In genomic region chr2:91085494-91086391, GRCm38 (mm10) we compare ENCODE assay signal across 32 mouse cellular contexts. TPM values are rescaled to one million over a fixed set of nuclear protein-coding genes. Genes with fewer than 3 reads are reported as not detected.
A peak's percentile ranks its signal among the peaks of the same experiment; 100 is the strongest.
DNase-seq lines count a peak whose midpoint lies in the region; ATAC-seq and TF ChIP-seq lines count a peak whose summit lies in the region.
"Had no signal": no experiment of that assay in that cellular context is flagged by ENCODE, and none has a peak within 500 bp of the region (broad histone marks: within the 10 kb centered on the region; RNA-seq: fewer than 3 reads in every experiment).

No protein-coding gene starts in this region.

- 92% methylated on average over 14 of the region's 14 CpGs for WGBS in kidney, embryonic 16.5 days
- 91% methylated on average over 14 of the region's 14 CpGs for WGBS in kidney, embryonic 15.5 days
- 87% methylated on average over 14 of the region's 14 CpGs for WGBS in midbrain, embryonic 10.5 days
- WGBS in midbrain, embryonic 16.5 days, result 87% methylated on average over 14 of the region's 14 CpGs
- WGBS in liver, postnatal 0 days (ENCODE audit: insufficient replicate concordance), result 78% methylated on average over 14 of the region's 14 CpGs
- 86% methylated on average over 14 of the region's 14 CpGs for WGBS in heart, adult 2 months

- no peak for TF ChIP-seq EP300 in liver, postnatal 0 days (IDR thresholded peaks at IDR 0.05; ENCODE audit: low read depth)
- no peak for TF ChIP-seq EP300 in heart, adult 2 months (IDR thresholded peaks at IDR 0.05; ENCODE audit: insufficient read depth, low read depth, low read length)

- no peak overlapping the region for H3K4me2 ChIP-seq in kidney, embryonic 16.5 days (replicated peaks; ENCODE audit: low read depth, low read length)
- no peak overlapping the region for H3K4me2 ChIP-seq in kidney, embryonic 15.5 days
- H3K4me2 ChIP-seq in midbrain, embryonic 16.5 days (ENCODE audit: low read length), result no peak overlapping the region
- 0 out of 2 replicates have a peak overlapping the region, but pooled peaks have one; percentile 26 for H3K4me2 ChIP-seq in liver, postnatal 0 days (ENCODE audit: low read depth, low read length)
- H3K4me2 ChIP-seq: forebrain, embryonic 13.5 days; heart, embryonic 12.5 days; hindbrain, embryonic 15.5 days; limb, embryonic 15.5 days; lung, embryonic 14.5 days; neural tube, embryonic 12.5 days had no signal

- TF ChIP-seq CTCF in bone marrow macrophage, adult 2 months (IDR thresholded peaks at IDR 0.05; ENCODE audit: low read depth, low read length), result no peak
- TF ChIP-seq CTCF in liver, postnatal 0 days (IDR thresholded peaks at IDR 0.05; ENCODE audit: low read depth), result no peak
- TF ChIP-seq CTCF in heart, adult 2 months (IDR thresholded peaks at IDR 0.05), result no peak

- DNase-seq in midbrain, embryonic 10.5 days (ENCODE audit: low spot score), result no peak
- no peak for DNase-seq in liver, postnatal 0 days
- no peak for DNase-seq in lung, postnatal 10 days
- no peak for DNase-seq in heart, adult 2 months
- DNase-seq: adrenal gland, postnatal 36 days; cerebellum, adult 11 months; cerebellum, adult 9-11 months; gastrocnemius, postnatal 36 days; heart, postnatal 4 days; kidney, adult 11 months; kidney, postnatal 36 days; left cerebral cortex, postnatal 4 days; lung, embryonic 14.5 days; right cerebral cortex, adult 18-20 months; thymus, postnatal 4 days had no signal

- H3K4me3 ChIP-seq in kidney, embryonic 16.5 days (ENCODE audit: low read length), result no peak overlapping the region
- H3K4me3 ChIP-seq in kidney, embryonic 15.5 days (replicated peaks), result no peak overlapping the region
- H3K4me3 ChIP-seq in midbrain, embryonic 10.5 days, result no peak overlapping the region
- H3K4me3 ChIP-seq in midbrain, embryonic 16.5 days (ENCODE audit: low read depth, low read length), result no peak overlapping the region
- peak overlapping the region; percentile 38 for H3K4me3 ChIP-seq in bone marrow macrophage, adult 2 months (ENCODE audit: insufficient read depth, low read length)
- no peak overlapping the region for H3K4me3 ChIP-seq in liver, postnatal 0 days (ENCODE audit: low read depth, low read length)
- H3K4me3 ChIP-seq in heart, adult 2 months, result no peak overlapping the region
- H3K4me3 ChIP-seq: erythroblast, embryonic 14.5 days; forebrain, embryonic 13.5 days; heart, embryonic 12.5 days; hindbrain, embryonic 15.5 days; layer of hippocampus, adult 2 months; limb, embryonic 15.5 days; myocyte; neural tube, embryonic 12.5 days had no signal

- H3K9ac ChIP-seq in kidney, embryonic 16.5 days (replicated peaks; ENCODE audit: low read length), result 0 out of 2 replicates have a peak overlapping the region, but pooled peaks have one; percentile 4
- H3K9ac ChIP-seq in kidney, embryonic 15.5 days, result no peak overlapping the region
- no peak overlapping the region for H3K9ac ChIP-seq in midbrain, embryonic 16.5 days (ENCODE audit: low read depth, low read length)
- H3K9ac ChIP-seq in liver, postnatal 0 days (replicated peaks), result no peak overlapping the region
- H3K9ac ChIP-seq in heart, adult 2 months (ENCODE audit: low read depth, low read length), result no peak overlapping the region
- H3K9ac ChIP-seq: forebrain, embryonic 13.5 days; heart, embryonic 12.5 days; hindbrain, embryonic 15.5 days; limb, embryonic 15.5 days; lung, embryonic 14.5 days; neural tube, embryonic 12.5 days had no signal

- no peak for TF ChIP-seq POLR2A in bone marrow macrophage, adult 2 months (IDR thresholded peaks at IDR 0.05; ENCODE audit: borderline replicate concordance, low read depth, low read length)
- TF ChIP-seq POLR2A in heart, adult 2 months (IDR thresholded peaks at IDR 0.05; ENCODE audit: insufficient read depth, low read depth, low read length), result no peak

- H3K4me1 ChIP-seq in kidney, embryonic 16.5 days (ENCODE audit: insufficient read depth, low read length), result no peaks in the 10 kb centered on the region
- peaks cover 5% of the 10 kb centered on the region; the same call in 1 of the 2 replicates for H3K4me1 ChIP-seq in kidney, embryonic 15.5 days
- H3K4me1 ChIP-seq in midbrain, embryonic 10.5 days, result peaks cover 9% of the 10 kb centered on the region
- H3K4me1 ChIP-seq in midbrain, embryonic 16.5 days (ENCODE audit: control insufficient read depth, insufficient read depth, low read length), result no peaks in the 10 kb centered on the region
- H3K4me1 ChIP-seq in bone marrow macrophage, adult 2 months (ENCODE audit: control insufficient read depth, insufficient read depth, low read length), result peaks cover 64% of the 10 kb centered on the region
- peaks cover 20% of the 10 kb centered on the region for H3K4me1 ChIP-seq in liver, postnatal 0 days (ENCODE audit: insufficient read depth)
- H3K4me1 ChIP-seq in heart, adult 2 months (ENCODE audit: control insufficient read depth, insufficient read depth, low read length), result no peaks in the 10 kb centered on the region
- H3K4me1 ChIP-seq: forebrain, embryonic 13.5 days; heart, embryonic 12.5 days; hindbrain, embryonic 15.5 days; neural tube, embryonic 12.5 days had no signal

- intact Hi-C loops in heart, adult 2 months (cut with DNase I), result no loop called here

- no peaks in the 10 kb centered on the region for H3K27me3 ChIP-seq in kidney, embryonic 16.5 days (ENCODE audit: insufficient read depth, low read length)
- no peaks in the 10 kb centered on the region for H3K27me3 ChIP-seq in kidney, embryonic 15.5 days
- no peaks in the 10 kb centered on the region for H3K27me3 ChIP-seq in midbrain, embryonic 10.5 days (ENCODE audit: low read depth, poor library complexity, severe bottlenecking)
- H3K27me3 ChIP-seq in midbrain, embryonic 16.5 days (ENCODE audit: control insufficient read depth, insufficient read depth, low read depth, low read length), result no peaks in the 10 kb centered on the region
- H3K27me3 ChIP-seq in liver, postnatal 0 days (ENCODE audit: insufficient read depth, low read length), result no peaks in the 10 kb centered on the region
- no peaks in the 10 kb centered on the region for H3K27me3 ChIP-seq in heart, adult 2 months (ENCODE audit: control insufficient read depth, insufficient read depth, low read length)
- H3K27me3 ChIP-seq: heart, embryonic 12.5 days; hindbrain, embryonic 15.5 days; limb, embryonic 15.5 days; neural tube, embryonic 12.5 days had no signal

- no peaks in the 10 kb centered on the region for H3K79me2 ChIP-seq in heart, adult 2 months (replicated peaks; ENCODE audit: control insufficient read depth, insufficient read depth, low read length)

- no peak for ATAC-seq in kidney, embryonic 16.5 days (ENCODE audit: low FRiP score, low TSS enrichment)
- no peak for ATAC-seq in kidney, embryonic 15.5 days (replicated peaks; ENCODE audit: low FRiP score)
- no peak for ATAC-seq in midbrain, embryonic 16.5 days
- ATAC-seq in liver, postnatal 0 days, result no peak
- ATAC-seq: CD4-positive, CD25-positive, alpha-beta regulatory T cell, adult 4 months; forebrain, embryonic 13.5 days; inflammation-experienced regulatory T-cells, adult 6 months had no signal

- no peaks in the 10 kb centered on the region for H3K36me3 ChIP-seq in kidney, embryonic 16.5 days (ENCODE audit: insufficient read depth, low read length)
- no peaks in the 10 kb centered on the region for H3K36me3 ChIP-seq in kidney, embryonic 15.5 days
- H3K36me3 ChIP-seq in midbrain, embryonic 10.5 days, result no peaks in the 10 kb centered on the region
- no peaks in the 10 kb centered on the region for H3K36me3 ChIP-seq in midbrain, embryonic 16.5 days (ENCODE audit: control insufficient read depth, insufficient read depth, low read length)
- H3K36me3 ChIP-seq in liver, postnatal 0 days (replicated peaks; ENCODE audit: insufficient read depth, low read length), result 0 out of 2 replicates have a peak, but pooled peaks cover 1% of the 10 kb centered on the region
- no peaks in the 10 kb centered on the region for H3K36me3 ChIP-seq in heart, adult 2 months (ENCODE audit: control insufficient read depth, insufficient read depth, low read length)
- H3K36me3 ChIP-seq: heart, embryonic 12.5 days; hindbrain, embryonic 15.5 days; limb, embryonic 15.5 days; neural tube, embryonic 12.5 days had no signal

- no peak overlapping the region for H3K27ac ChIP-seq in kidney, embryonic 16.5 days (ENCODE audit: low read length)
- no peak overlapping the region for H3K27ac ChIP-seq in kidney, embryonic 15.5 days
- peak overlapping the region; percentile 63 for H3K27ac ChIP-seq in midbrain, embryonic 10.5 days (replicated peaks)
- H3K27ac ChIP-seq in midbrain, embryonic 16.5 days (ENCODE audit: low read length), result no peak overlapping the region
- H3K27ac ChIP-seq in bone marrow macrophage, adult 2 months (ENCODE audit: insufficient read depth, low read depth, low read length), result peak overlapping the region; percentile 99
- H3K27ac ChIP-seq in liver, postnatal 0 days (ENCODE audit: low read depth), result peak overlapping the region; percentile 88
- H3K27ac ChIP-seq in heart, adult 2 months, result no peak overlapping the region
- H3K27ac ChIP-seq: forebrain, embryonic 13.5 days; hindbrain, embryonic 15.5 days; limb, embryonic 15.5 days; neural tube, embryonic 12.5 days had no signal

- H3K9me3 ChIP-seq in kidney, embryonic 16.5 days (ENCODE audit: low read length), result no peaks in the 10 kb centered on the region
- no peaks in the 10 kb centered on the region for H3K9me3 ChIP-seq in kidney, embryonic 15.5 days (replicated peaks)
- no peaks in the 10 kb centered on the region for H3K9me3 ChIP-seq in midbrain, embryonic 10.5 days (replicated peaks)
- H3K9me3 ChIP-seq in midbrain, embryonic 16.5 days (replicated peaks; ENCODE audit: control insufficient read depth, low read length, poor library complexity, severe bottlenecking), result no peaks in the 10 kb centered on the region
- H3K9me3 ChIP-seq in liver, postnatal 0 days (ENCODE audit: low read length), result no peaks in the 10 kb centered on the region
- H3K9me3 ChIP-seq: forebrain, embryonic 13.5 days; heart, embryonic 12.5 days; hindbrain, embryonic 15.5 days; limb, embryonic 15.5 days; neural tube, embryonic 12.5 days had no signal

RNA-seq across cellular contexts. Expression of gene Spi1, which starts 3.6 kb away (rescaled TPM):
- polyA plus RNA-seq in kidney, embryonic 16.5 days (2015; fragmentation: Nextera tagmentation; extraction: Ambion mirVana), result 3.3 and 4.2 TPM in 2 replicates
- polyA plus RNA-seq in kidney, embryonic 15.5 days (2015; fragmentation: Nextera tagmentation; extraction: Ambion mirVana), result 4.7 and 5.4 TPM in 2 replicates
- polyA plus RNA-seq in midbrain, embryonic 10.5 days (2016; fragmentation: Nextera tagmentation; extraction: Ambion mirVana), result 3.6 and 5.6 TPM in 2 replicates
- polyA plus RNA-seq in midbrain, embryonic 16.5 days (2015; fragmentation: Nextera tagmentation; extraction: Ambion mirVana), result 2.1 and 2.8 TPM in 2 replicates
- 464 and 487 TPM in 2 replicates for polyA plus RNA-seq in bone marrow macrophage, adult 2 months (2012; ENCODE audit: insufficient read depth, insufficient read length, missing spikeins)
- polyA plus RNA-seq in liver, postnatal 0 days (2015; fragmentation: Nextera tagmentation; extraction: Ambion mirVana), result 31.7 and 35.5 TPM in 2 replicates
- total RNA-seq in heart, adult 2 months (2021), result 1 to 10 TPM; 3.7 to 6.2 TPM
- polyA plus RNA-seq in heart, adult 2 months (2012; rRNA removed), result 10.2 and 17.2 TPM in 2 replicates

RNA-seq across cellular contexts. Expression of gene Slc39a13, which starts 15.5 kb away (rescaled TPM):
- polyA plus RNA-seq in kidney, embryonic 16.5 days (2015; fragmentation: Nextera tagmentation; extraction: Ambion mirVana), result 44.6 and 57.9 TPM in 2 replicates
- 41.2 and 48.5 TPM in 2 replicates for polyA plus RNA-seq in kidney, embryonic 15.5 days (2015; fragmentation: Nextera tagmentation; extraction: Ambion mirVana)
- polyA plus RNA-seq in midbrain, embryonic 10.5 days (2016; fragmentation: Nextera tagmentation; extraction: Ambion mirVana), result 20.5 and 26.3 TPM in 2 replicates
- polyA plus RNA-seq in midbrain, embryonic 16.5 days (2015; fragmentation: Nextera tagmentation; extraction: Ambion mirVana), result 30.4 and 35.0 TPM in 2 replicates
- 47.0 and 55.1 TPM in 2 replicates for polyA plus RNA-seq in bone marrow macrophage, adult 2 months (2012; ENCODE audit: insufficient read depth, insufficient read length, missing spikeins)
- polyA plus RNA-seq in liver, postnatal 0 days (2015; fragmentation: Nextera tagmentation; extraction: Ambion mirVana), result 7.2 TPM in 2 replicates
- total RNA-seq in heart, adult 2 months (2021), result 10 to 100 TPM; 21.1 to 22.3 TPM
- polyA plus RNA-seq in heart, adult 2 months (2012; rRNA removed), result 57.3 and 58.6 TPM in 2 replicates

RNA-seq across cellular contexts. Expression of gene Psmc3, which starts 31.9 kb away (rescaled TPM):
- polyA plus RNA-seq in kidney, embryonic 16.5 days (2015; fragmentation: Nextera tagmentation; extraction: Ambion mirVana), result 357 and 361 TPM in 2 replicates
- 307 and 315 TPM in 2 replicates for polyA plus RNA-seq in kidney, embryonic 15.5 days (2015; fragmentation: Nextera tagmentation; extraction: Ambion mirVana)
- polyA plus RNA-seq in midbrain, embryonic 10.5 days (2016; fragmentation: Nextera tagmentation; extraction: Ambion mirVana), result 363 TPM in 2 replicates
- polyA plus RNA-seq in midbrain, embryonic 16.5 days (2015; fragmentation: Nextera tagmentation; extraction: Ambion mirVana), result 226 and 247 TPM in 2 replicates
- polyA plus RNA-seq in bone marrow macrophage, adult 2 months (2012; ENCODE audit: insufficient read depth, insufficient read length, missing spikeins), result 103 and 124 TPM in 2 replicates
- 109 and 112 TPM in 2 replicates for polyA plus RNA-seq in liver, postnatal 0 days (2015; fragmentation: Nextera tagmentation; extraction: Ambion mirVana)
- total RNA-seq in heart, adult 2 months (2021), result 100 to 1,000 TPM; 216 to 252 TPM
- polyA plus RNA-seq in heart, adult 2 months (2012; rRNA removed), result 112 and 141 TPM in 2 replicates

RNA-seq across cellular contexts. Expression of gene Mybpc3, which starts 32.2 kb away (rescaled TPM):
- 0.30 and 0.44 TPM in 2 replicates for polyA plus RNA-seq in kidney, embryonic 16.5 days (2015; fragmentation: Nextera tagmentation; extraction: Ambion mirVana)
- polyA plus RNA-seq in kidney, embryonic 15.5 days (2015; fragmentation: Nextera tagmentation; extraction: Ambion mirVana), result 0.10 and 0.13 TPM in 2 replicates
- 0.02 TPM in 1 of 2 replicates, not detected in the other for polyA plus RNA-seq in midbrain, embryonic 10.5 days (2016; fragmentation: Nextera tagmentation; extraction: Ambion mirVana)
- polyA plus RNA-seq in midbrain, embryonic 16.5 days (2015; fragmentation: Nextera tagmentation; extraction: Ambion mirVana), result 0.04 TPM in 1 of 2 replicates, not detected in the other
- polyA plus RNA-seq in bone marrow macrophage, adult 2 months (2012; ENCODE audit: insufficient read depth, insufficient read length, missing spikeins), result 0.19 TPM in 1 of 2 replicates, not detected in the other
- polyA plus RNA-seq in liver, postnatal 0 days (2015; fragmentation: Nextera tagmentation; extraction: Ambion mirVana), result 0.04 TPM in 2 replicates
- total RNA-seq in heart, adult 2 months (2021), result 1,000 to 10,000 TPM; 1,229 to 1,417 TPM
- 1,378 and 1,771 TPM in 2 replicates for polyA plus RNA-seq in heart, adult 2 months (2012; rRNA removed)
- total RNA-seq: adrenal gland, postnatal 36 days; gastrocnemius, postnatal 36 days; left cerebral cortex, postnatal 4 days; midbrain, postnatal 0 days had no signal
- polyA plus RNA-seq: CD4-positive, CD25-positive, alpha-beta regulatory T cell, adult 4 months; erythroblast, embryonic 14.5 days; forebrain, embryonic 13.5 days; hindbrain, embryonic 15.5 days; inflammation-experienced regulatory T-cells, adult 6 months; kidney, embryonic 14.5 days; midbrain, postnatal 0 days had no signal

RNA-seq across cellular contexts. Expression of gene Rapsn, which starts 50.3 kb away (rescaled TPM):
- polyA plus RNA-seq in kidney, embryonic 16.5 days (2015; fragmentation: Nextera tagmentation; extraction: Ambion mirVana), result 2.4 and 3.0 TPM in 2 replicates
- 2.7 and 3.4 TPM in 2 replicates for polyA plus RNA-seq in kidney, embryonic 15.5 days (2015; fragmentation: Nextera tagmentation; extraction: Ambion mirVana)
- 1.7 and 2.0 TPM in 2 replicates for polyA plus RNA-seq in midbrain, embryonic 10.5 days (2016; fragmentation: Nextera tagmentation; extraction: Ambion mirVana)
- polyA plus RNA-seq in midbrain, embryonic 16.5 days (2015; fragmentation: Nextera tagmentation; extraction: Ambion mirVana), result 0.42 and 0.64 TPM in 2 replicates
- 9.3 and 10.3 TPM in 2 replicates for polyA plus RNA-seq in bone marrow macrophage, adult 2 months (2012; ENCODE audit: insufficient read depth, insufficient read length, missing spikeins)
- 1.6 and 1.8 TPM in 2 replicates for polyA plus RNA-seq in liver, postnatal 0 days (2015; fragmentation: Nextera tagmentation; extraction: Ambion mirVana)
- 10 to 100 TPM; 15.9 to 16.8 TPM for total RNA-seq in heart, adult 2 months (2021)
- 19.3 and 22.0 TPM in 2 replicates for polyA plus RNA-seq in heart, adult 2 months (2012; rRNA removed)
- total RNA-seq: left cerebral cortex, postnatal 4 days; megakaryocyte-erythroid progenitor cell, adult 5-6 weeks had no signal
- polyA plus RNA-seq: erythroblast, embryonic 14.5 days had no signal

Comparison
In these comparisons a context has a peak if more than half of its experiments do, and no peak if none do; other contexts are left out.
1. H3K27ac ChIP-seq: peak in midbrain, embryonic 10.5 days (single experiment), bone marrow macrophage, adult 2 months (single experiment) and liver, postnatal 0 days (single experiment); none in kidney, embryonic 16.5 days (single experiment), kidney, embryonic 15.5 days (single experiment), midbrain, embryonic 16.5 days (single experiment) and heart, adult 2 months (single experiment).
2. RNA of gene Spi1, which starts 3.6 kb away (polyA plus RNA-seq): 464 to 487 TPM in bone marrow macrophage, adult 2 months; 31.7 to 35.5 TPM in liver, postnatal 0 days, 10.2 to 17.2 TPM in heart, adult 2 months, 4.7 to 5.4 TPM in kidney, embryonic 15.5 days, 3.3 to 4.2 TPM in kidney, embryonic 16.5 days, 3.6 to 5.6 TPM in midbrain, embryonic 10.5 days and 2.1 to 2.8 TPM in midbrain, embryonic 16.5 days; every median in the first group is over 10 times any median in the second.